ENCODE assay signal across 10 mouse cellular contexts in the genomic region with DNA sequence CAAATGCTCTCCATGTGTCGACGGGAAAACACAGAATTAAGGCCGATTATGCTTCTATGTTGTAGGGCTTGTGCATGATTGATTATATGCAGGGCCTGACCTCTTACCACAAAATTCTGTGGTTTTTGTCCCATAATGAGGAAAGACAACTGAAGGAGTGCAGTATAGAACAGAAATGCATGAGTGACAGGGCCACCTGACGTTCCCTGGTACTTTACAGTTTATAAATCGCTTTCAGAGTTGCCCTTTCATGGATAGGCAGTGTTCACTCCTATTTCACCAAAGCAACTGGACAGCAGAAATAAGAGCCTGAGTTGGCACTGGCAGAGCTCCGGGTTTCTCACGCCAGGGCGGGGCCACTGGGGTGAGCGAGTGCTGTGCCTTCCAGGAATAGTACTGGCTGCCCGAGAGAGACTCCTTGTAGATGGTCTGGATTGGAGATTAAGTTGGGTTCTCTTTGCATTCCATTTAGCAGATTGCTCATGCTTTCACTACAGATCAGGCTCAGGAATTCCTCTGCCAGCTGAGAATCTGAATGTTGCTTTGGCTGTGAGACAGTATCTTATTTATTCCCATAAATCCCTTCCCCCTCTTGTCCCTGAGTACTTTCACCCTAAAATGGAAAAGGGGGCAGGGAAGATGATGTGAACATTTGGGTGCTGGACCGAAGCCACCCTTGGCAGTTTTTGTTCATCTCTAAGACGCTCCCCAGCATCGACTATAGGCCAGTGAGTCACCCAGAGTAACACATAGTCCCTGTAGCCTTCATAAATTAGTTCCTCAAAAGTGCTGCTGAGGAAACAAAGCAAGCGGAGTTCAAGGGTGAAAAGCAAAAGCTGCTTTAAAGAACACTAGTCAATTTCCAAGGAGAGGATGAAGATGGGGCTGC.
DNase-seq lines count a peak whose midpoint lies in the region; ATAC-seq and TF ChIP-seq lines count a peak whose summit lies in the region.
"Had no signal": no experiment of that assay in that cellular context is flagged by ENCODE, and none has a peak within 500 bp of the region (broad histone marks: within the 10 kb centered on the region; RNA-seq: fewer than 3 reads in every experiment).

No protein-coding gene starts in this region.

- H3K9ac ChIP-seq in heart, embryonic 11.5 days (ENCODE audit: low read depth, low read length), result no peak overlapping the region
- no peak overlapping the region for H3K9ac ChIP-seq in heart, postnatal 0 days (replicated peaks; ENCODE audit: low read depth, low read length)
- H3K9ac ChIP-seq in liver, embryonic 11.5 days (ENCODE audit: low read depth, low read length), result no peak overlapping the region
- H3K9ac ChIP-seq in hindbrain, embryonic 13.5 days, result no peak overlapping the region

- peaks cover 10% of the 10 kb centered on the region; the same call in 1 of the 2 replicates for H3K4me1 ChIP-seq in heart, embryonic 11.5 days (ENCODE audit: control insufficient read depth, insufficient read depth, low read length)
- H3K4me1 ChIP-seq in embryonic facial prominence, embryonic 10.5 days, result peaks cover 24% of the 10 kb centered on the region
- peaks cover 5% of the 10 kb centered on the region; the same call in 1 of the 2 replicates for H3K4me1 ChIP-seq in heart, postnatal 0 days (ENCODE audit: control insufficient read depth, insufficient read depth)
- H3K4me1 ChIP-seq in liver, embryonic 11.5 days (replicated peaks; ENCODE audit: control insufficient read depth, insufficient read depth, low read length), result no peaks in the 10 kb centered on the region
- H3K4me1 ChIP-seq in hindbrain, embryonic 13.5 days (replicated peaks), result peaks cover 8% of the 10 kb centered on the region

- peak; percentile 84 for DNase-seq in heart, adult 11 months
- DNase-seq in Muller cell, postnatal 12 days (ENCODE audit: inconsistent ontology term), result peak; percentile 74
- peak; percentile 22 for DNase-seq in embryonic facial prominence, embryonic 10.5 days (ENCODE audit: low spot score)
- peak; percentile 39 for DNase-seq in heart, postnatal 0 days (ENCODE audit: low spot score)
- no peak for DNase-seq in liver, embryonic 11.5 days (ENCODE audit: low spot score)
- DNase-seq: thymus, postnatal 25 days had no signal

- ATAC-seq in heart, embryonic 11.5 days (replicated peaks; ENCODE audit: insufficient number of reproducible peaks, low FRiP score, low TSS enrichment), result no peak
- peak; percentile 77 for ATAC-seq in heart, postnatal 0 days (ENCODE audit: insufficient read depth, low read depth)
- no peak for ATAC-seq in activated CD4-positive, CD25-positive, alpha-beta regulatory T cell, adult 4 months
- ATAC-seq in liver, embryonic 11.5 days (replicated peaks; ENCODE audit: low FRiP score), result no peak
- ATAC-seq in hindbrain, embryonic 13.5 days (ENCODE audit: low FRiP score), result no peak

- H3K4me3 ChIP-seq in heart, embryonic 11.5 days (ENCODE audit: low read depth, low read length), result no peak overlapping the region
- no peak overlapping the region for H3K4me3 ChIP-seq in embryonic facial prominence, embryonic 10.5 days
- H3K4me3 ChIP-seq in heart, postnatal 0 days (ENCODE audit: low read depth, low read length), result no peak overlapping the region
- no peak overlapping the region for H3K4me3 ChIP-seq in liver, embryonic 11.5 days (ENCODE audit: low read depth, low read length)
- no peak overlapping the region for H3K4me3 ChIP-seq in hindbrain, embryonic 13.5 days

- H3K9me3 ChIP-seq in heart, embryonic 11.5 days (replicated peaks; ENCODE audit: control insufficient read depth, low read length), result no peaks in the 10 kb centered on the region
- no peaks in the 10 kb centered on the region for H3K9me3 ChIP-seq in embryonic facial prominence, embryonic 10.5 days
- H3K9me3 ChIP-seq in heart, postnatal 0 days (replicated peaks; ENCODE audit: control insufficient read depth, low read length), result no peaks in the 10 kb centered on the region
- H3K9me3 ChIP-seq in liver, embryonic 11.5 days (ENCODE audit: control insufficient read depth, low read length), result no peaks in the 10 kb centered on the region
- H3K9me3 ChIP-seq in hindbrain, embryonic 13.5 days, result no peaks in the 10 kb centered on the region

- H3K4me2 ChIP-seq in heart, embryonic 11.5 days, result no peak overlapping the region
- no peak overlapping the region for H3K4me2 ChIP-seq in heart, postnatal 0 days (ENCODE audit: low read depth, low read length)
- H3K4me2 ChIP-seq in liver, embryonic 11.5 days, result no peak overlapping the region
- no peak overlapping the region for H3K4me2 ChIP-seq in hindbrain, embryonic 13.5 days

- peaks cover 8% of the 10 kb centered on the region; the same call in 1 of the 2 replicates for H3K27me3 ChIP-seq in heart, embryonic 11.5 days (ENCODE audit: control insufficient read depth, insufficient read depth, low read length)
- H3K27me3 ChIP-seq in embryonic facial prominence, embryonic 10.5 days (replicated peaks; ENCODE audit: low read depth, poor library complexity, severe bottlenecking), result peaks cover 89% of the 10 kb centered on the region
- H3K27me3 ChIP-seq in heart, postnatal 0 days (ENCODE audit: control insufficient read depth, insufficient read depth, low read length), result no peaks in the 10 kb centered on the region
- H3K27me3 ChIP-seq in liver, embryonic 11.5 days (replicated peaks; ENCODE audit: control insufficient read depth, insufficient read depth, low read length), result peaks cover 17% of the 10 kb centered on the region
- peaks cover 37% of the 10 kb centered on the region; the same call in 1 of the 2 replicates for H3K27me3 ChIP-seq in hindbrain, embryonic 13.5 days
- H3K27me3 ChIP-seq: CH12.LX had no signal

- H3K27ac ChIP-seq in heart, embryonic 11.5 days (ENCODE audit: low read depth, low read length), result no peak overlapping the region
- H3K27ac ChIP-seq in embryonic facial prominence, embryonic 10.5 days (replicated peaks), result no peak overlapping the region
- H3K27ac ChIP-seq in heart, postnatal 0 days (ENCODE audit: low read depth), result peak overlapping the region; percentile 46; the same call in 1 of the 2 replicates
- no peak overlapping the region for H3K27ac ChIP-seq in liver, embryonic 11.5 days (ENCODE audit: low read depth, low read length)
- H3K27ac ChIP-seq in hindbrain, embryonic 13.5 days, result no peak overlapping the region

- TF ChIP-seq EP300 in heart, postnatal 0 days (IDR thresholded peaks at IDR 0.05; ENCODE audit: low read depth), result no peak

- 75% methylated on average over 14 of the region's 14 CpGs for WGBS in heart, embryonic 11.5 days (ENCODE audit: insufficient replicate concordance)
- WGBS in embryonic facial prominence, embryonic 10.5 days, result 73% methylated on average over 14 of the region's 14 CpGs
- WGBS in heart, postnatal 0 days, result 55% methylated on average over 14 of the region's 14 CpGs
- WGBS in liver, embryonic 11.5 days, result 79% methylated on average over 14 of the region's 14 CpGs
- WGBS in hindbrain, embryonic 13.5 days, result 71% methylated on average over 14 of the region's 14 CpGs

- TF ChIP-seq CTCF in heart, postnatal 0 days (IDR thresholded peaks at IDR 0.05; ENCODE audit: low read depth), result no peak

- H3K36me3 ChIP-seq in heart, embryonic 11.5 days (ENCODE audit: control insufficient read depth, insufficient read depth, low read length), result no peaks in the 10 kb centered on the region
- H3K36me3 ChIP-seq in embryonic facial prominence, embryonic 10.5 days (replicated peaks), result no peaks in the 10 kb centered on the region
- H3K36me3 ChIP-seq in heart, postnatal 0 days (replicated peaks; ENCODE audit: control insufficient read depth, insufficient read depth, low read length), result no peaks in the 10 kb centered on the region
- no peaks in the 10 kb centered on the region for H3K36me3 ChIP-seq in liver, embryonic 11.5 days (ENCODE audit: control insufficient read depth, insufficient read depth, low read length)
- no peaks in the 10 kb centered on the region; the same call in 1 of the 2 replicates for H3K36me3 ChIP-seq in hindbrain, embryonic 13.5 days
